Mouse (Mus musculus): ENCODE measurements around the gene Arrb2.
"Not testable (repeated sequence)": the region's sequence is repeated elsewhere in the genome, so short reads cannot be mapped to it uniquely, and the experiment has no call there.

Gene Arrb2

GRCm38 (mm10) chr11:70443964-70444363 lies 11.5 kb downstream of the Arrb2 start:
- CTCF ChIA-PET: interaction anchor here (0.6 kb wide), 1 partner anchor 236 kb away, joined by 5 read pairs; no protein-coding TSS in a partner anchor

DNA sequence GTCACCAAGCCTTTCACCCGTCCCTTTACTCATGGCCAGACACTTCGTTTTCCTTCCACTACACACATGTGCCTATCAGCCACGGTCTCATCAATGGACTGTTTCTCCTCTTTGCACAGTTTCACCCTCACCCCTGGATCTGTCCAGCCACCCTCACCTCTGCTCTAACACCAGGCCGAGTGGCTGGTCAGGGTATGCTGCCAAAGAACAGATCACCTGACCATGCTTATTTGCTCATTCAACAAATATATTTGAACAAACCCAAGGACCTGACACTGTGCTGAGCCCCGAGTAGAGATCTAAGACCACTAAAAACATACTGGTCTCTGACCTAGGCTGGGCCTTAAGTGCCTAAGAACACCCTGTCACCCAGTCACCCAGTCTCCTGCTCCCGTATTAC lies 12.2 kb downstream of the Arrb2 start:
- CTCF ChIA-PET: no interaction called here

DNA sequence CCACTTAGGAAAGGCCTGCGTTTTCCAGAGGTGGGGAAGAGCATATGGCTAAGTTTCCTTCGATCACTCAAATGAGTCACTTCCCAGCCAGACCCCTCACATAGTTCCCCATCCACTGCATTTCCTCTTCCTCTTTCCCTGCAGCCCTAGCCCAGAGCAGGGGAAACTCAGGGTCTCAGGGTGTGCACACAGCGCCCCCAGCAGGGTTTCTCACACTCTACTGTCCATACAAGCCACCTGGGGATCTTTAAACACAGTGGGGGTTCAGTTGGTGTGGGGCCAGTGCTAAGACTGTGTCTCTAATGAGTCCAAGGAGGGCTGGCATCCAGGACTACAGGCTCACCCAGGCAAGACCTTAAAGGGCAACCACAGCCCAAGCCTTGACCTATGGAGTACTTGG lies 14.3 kb downstream of the Arrb2 start:
- CTCF ChIA-PET: no interaction called here

GRCm38 (mm10) chr11:70447373-70447772 lies 14.9 kb downstream of the Arrb2 start:
- CTCF ChIA-PET: interaction anchor here (0.7 kb wide), 1 partner anchor 534 kb away, joined by 7 read pairs; no protein-coding TSS in a partner anchor

- CTCF ChIA-PET: no interaction called here
These were observed 18.5 kb downstream of the Arrb2 start for GRCm38 (mm10) chr11:70450926-70451325.

DNA sequence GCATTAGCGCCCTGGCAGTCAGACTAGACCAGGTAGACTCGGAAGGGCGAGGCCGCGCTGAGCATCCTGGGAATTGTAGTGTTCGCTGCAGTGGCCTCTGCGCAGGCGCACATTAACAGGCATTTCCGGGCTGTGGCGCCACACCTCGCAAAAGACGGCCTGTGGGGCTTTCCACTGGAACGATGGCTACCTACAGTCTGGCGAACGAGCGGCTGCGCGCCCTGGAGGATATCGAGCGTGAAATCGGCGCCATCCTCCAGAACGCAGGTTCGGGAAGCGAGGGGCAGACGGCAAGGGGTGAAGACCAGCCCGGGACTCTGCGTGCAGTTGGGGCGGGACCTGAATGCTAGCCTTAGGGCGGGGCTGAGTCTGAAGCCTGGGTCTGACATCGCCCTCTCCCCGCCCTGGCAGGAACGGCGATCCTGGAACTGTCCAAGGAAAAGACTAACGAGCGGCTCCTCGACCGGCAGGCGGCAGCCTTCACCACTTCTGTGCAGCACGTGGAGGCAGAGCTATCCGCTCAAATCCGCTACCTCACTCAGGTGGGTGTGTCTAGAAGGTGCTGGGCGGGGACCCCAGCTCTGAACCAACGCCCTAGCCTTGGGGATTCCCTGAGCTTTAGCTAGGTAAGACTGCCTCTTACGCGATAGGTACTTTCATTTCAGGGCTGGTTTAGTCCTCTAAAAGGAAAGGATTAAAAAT lies 19.5 kb downstream of the Arrb2 start, which contains the start of gene Med11:
TSS of gene Med11 (plus strand) at position 123 of the 702 bp plus-strand sequence.
- CTCF ChIA-PET: interaction anchor here (0.6 to 0.8 kb wide), 2 partner anchors 17 to 146 kb away, joined by 3 to 5 read pairs; no protein-coding TSS in a partner anchor

- CTCF ChIA-PET: no interaction called here
These were observed 21.0 kb downstream of the Arrb2 start for GRCm38 (mm10) chr11:70453261-70454044.

GRCm38 (mm10) chr11:70458688-70459600 lies 26.5 kb downstream of the Arrb2 start, which contains the start of gene Zmynd15:
TSS of gene Zmynd15 (plus strand) at chr11:70459433.
- CTCF ChIA-PET: no interaction called here

DNA sequence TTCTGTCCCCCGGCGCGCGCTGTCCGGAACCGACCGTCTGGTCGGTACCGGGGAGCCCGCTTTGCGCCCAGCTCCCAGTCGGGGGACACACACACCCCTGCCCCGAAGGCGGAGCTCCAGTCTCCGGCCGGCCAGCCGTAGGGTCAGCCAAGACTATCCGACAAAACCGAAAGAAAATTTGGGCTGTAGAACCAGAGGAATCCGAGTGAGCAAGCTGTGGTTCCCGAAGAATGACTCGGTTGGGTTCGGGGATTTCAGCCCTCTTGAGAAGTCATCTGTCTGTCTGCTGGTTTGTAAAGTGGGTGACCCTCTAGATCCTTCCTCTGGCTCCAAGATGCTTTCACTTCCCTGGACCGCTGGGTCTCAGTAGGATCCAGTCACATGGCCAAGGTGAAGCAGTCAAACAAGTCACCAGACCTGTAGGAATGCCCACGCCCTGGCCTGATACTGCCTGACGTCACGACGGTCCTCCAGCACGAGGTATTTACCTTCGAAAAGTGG lies 27.2 kb downstream of the Arrb2 start, which contains the start of gene Cxcl16:
TSS of gene Cxcl16 (minus strand) at position 384 of the 501 bp plus-strand sequence.
- CTCF ChIA-PET: no interaction called here

- CTCF ChIA-PET: no interaction called here
These were observed 31.5 kb downstream of the Arrb2 start for GRCm38 (mm10) chr11:70463970-70464369.

- CTCF ChIA-PET: interaction anchor here (1.0 kb wide), 1 partner anchor 15 kb away, joined by 3 read pairs; no protein-coding TSS in a partner anchor
These were observed 32.8 kb downstream of the Arrb2 start for GRCm38 (mm10) chr11:70465211-70465610.

GRCm38 (mm10) chr11:70465824-70466223 lies 33.4 kb downstream of the Arrb2 start:
- CTCF ChIA-PET: no interaction called here

- CTCF ChIA-PET: no interaction called here
These were observed 35.6 kb downstream of the Arrb2 start for GRCm38 (mm10) chr11:70467902-70468619.

DNA sequence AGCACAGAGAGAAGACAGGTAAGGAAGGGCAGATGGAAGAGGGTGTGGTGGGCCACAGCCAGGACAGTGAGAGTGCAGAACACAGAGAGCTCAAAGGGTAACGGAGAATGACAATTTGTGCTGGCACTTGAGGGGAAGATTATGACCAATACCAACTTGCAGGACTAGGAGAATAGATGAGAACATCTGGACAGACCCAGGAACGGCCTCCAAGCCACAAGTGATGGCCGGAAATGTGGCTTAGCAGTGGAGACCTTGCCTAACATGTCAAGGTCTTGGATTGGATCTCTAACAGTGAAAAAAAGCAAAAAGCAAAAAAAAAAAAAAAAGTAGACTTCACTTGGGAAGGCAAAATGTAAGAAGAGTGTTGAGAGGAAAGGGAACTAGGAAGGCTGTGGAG lies 37.3 kb downstream of the Arrb2 start:
- CTCF ChIA-PET: no interaction called here

DNA sequence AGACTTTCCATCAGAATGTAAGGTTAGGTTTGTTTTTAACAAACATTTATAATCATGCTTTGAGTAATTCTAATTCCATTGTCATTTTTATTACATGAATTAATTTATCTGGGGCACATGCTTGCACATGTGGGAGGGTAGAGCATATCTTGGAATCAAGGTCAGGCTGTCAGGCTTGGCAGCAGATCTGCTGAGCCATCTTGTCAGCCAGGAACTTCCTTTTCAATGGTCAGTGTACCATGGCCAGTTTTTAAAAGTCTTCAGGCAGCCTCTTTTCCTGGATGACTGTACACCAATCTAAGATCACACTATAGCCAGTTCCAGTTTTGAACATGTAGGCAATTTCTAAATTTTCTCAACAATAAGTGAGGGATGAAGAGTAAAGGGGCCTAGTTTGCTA lies 40.3 kb downstream of the Arrb2 start:
- CTCF ChIA-PET: no interaction called here

DNA sequence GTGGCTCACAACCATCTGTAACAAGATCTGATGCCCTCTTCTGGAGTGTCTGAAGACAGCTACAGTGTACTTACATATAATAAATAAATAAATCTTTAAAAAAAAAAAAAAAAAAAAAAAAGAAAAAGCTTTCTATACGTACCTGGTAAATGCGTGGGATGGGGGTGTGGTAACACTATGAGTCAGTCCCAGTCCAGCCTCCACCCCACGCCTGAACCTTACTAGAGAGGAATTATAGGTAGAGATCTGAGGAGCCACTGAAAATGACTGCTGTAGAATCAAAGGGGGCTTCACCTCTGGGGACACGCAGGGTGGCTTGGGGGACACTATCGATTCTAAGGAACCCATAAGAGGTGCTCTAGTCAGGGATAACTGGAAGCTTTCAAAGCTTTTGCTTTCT lies 40.9 kb downstream of the Arrb2 start:
- CTCF ChIA-PET: not testable (repeated sequence)

- CTCF ChIA-PET: no interaction called here
These were observed 42.6 kb downstream of the Arrb2 start for GRCm38 (mm10) chr11:70474872-70475534.

GRCm38 (mm10) chr11:70485498-70485897 lies 53.1 kb downstream of the Arrb2 start:
- CTCF ChIA-PET: interaction anchor here (0.6 kb wide), 1 partner anchor 38 kb away, joined by 3 read pairs; no protein-coding TSS in a partner anchor

DNA sequence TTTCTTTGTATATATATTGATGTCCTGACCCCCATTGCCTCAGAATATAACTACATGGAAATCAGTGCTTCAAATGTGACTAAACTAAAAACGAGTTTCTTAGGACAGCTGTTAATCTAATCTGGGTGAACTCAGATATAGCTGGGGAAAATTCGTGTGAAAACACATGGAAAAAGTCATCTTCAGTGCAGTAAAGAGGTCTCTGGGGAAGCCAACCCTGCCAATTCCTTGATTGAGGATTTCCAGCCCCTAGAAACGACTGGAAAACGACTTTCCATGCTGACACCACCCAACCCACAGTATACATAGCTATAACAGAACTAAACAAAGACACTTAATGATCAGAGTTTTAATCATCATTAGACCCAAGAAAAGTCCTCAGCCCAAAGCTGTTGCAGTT lies 55.4 kb downstream of the Arrb2 start:
- CTCF ChIA-PET: no interaction called here

- CTCF ChIA-PET: interaction anchor here (0.5 to 0.6 kb wide), 3 partner anchors 8 to 28 kb away, joined by 4 read pairs; no protein-coding TSS in a partner anchor
These were observed 56.7 kb downstream of the Arrb2 start for GRCm38 (mm10) chr11:70489138-70489537.

Data from spleen, embryonic (tissue).